Mouse (Mus musculus): ENCODE results near the gene Ptprn2. TPM values are rescaled to one million over a fixed set of nuclear protein-coding genes. Genes with fewer than 3 reads are reported as not detected.
"Not testable (repeated sequence)": the region's sequence is repeated elsewhere in the genome, so short reads cannot be mapped to it uniquely, and the experiment has no call there.

Gene Ptprn2
- total RNA-seq, 4 experiments from 2014 or later = 0.10 TPM; not detected in 3

- not testable (repeated sequence) for DNase-seq (ENCODE audit: low spot score in 2 of 2)
Measured at GRCm38 (mm10) chr12:116513788-116514187, 28.3 kb downstream of the Ptprn2 start.

GRCm38 (mm10) chr12:116515824-116516223 lies 30.3 kb downstream of the Ptprn2 start:
- DNase-seq (ENCODE audit: low spot score in 2 of 2) = no peak

GRCm38 (mm10) chr12:116528861-116529260 lies 43.3 kb downstream of the Ptprn2 start:
- no peak for DNase-seq (ENCODE audit: low spot score in 2 of 2)

- no peak for DNase-seq (ENCODE audit: low spot score in 2 of 2)
Measured at GRCm38 (mm10) chr12:116533281-116533680, 47.8 kb downstream of the Ptprn2 start.

- no peak for DNase-seq (ENCODE audit: low spot score in 2 of 2)
Measured at GRCm38 (mm10) chr12:116539305-116539704, 53.8 kb downstream of the Ptprn2 start.

- no peak for DNase-seq (ENCODE audit: low spot score in 2 of 2)
Measured at GRCm38 (mm10) chr12:116540608-116541007, 55.1 kb downstream of the Ptprn2 start.

- no peak for DNase-seq (ENCODE audit: low spot score in 2 of 2)
Measured at GRCm38 (mm10) chr12:116550031-116550430, 64.5 kb downstream of the Ptprn2 start.

- DNase-seq (ENCODE audit: low spot score in 2 of 2) = no peak
Measured at GRCm38 (mm10) chr12:116551516-116551915, 66.0 kb downstream of the Ptprn2 start.

- DNase-seq (ENCODE audit: low spot score in 2 of 2) = no peak
Measured at GRCm38 (mm10) chr12:116552306-116552705, 66.8 kb downstream of the Ptprn2 start.

GRCm38 (mm10) chr12:116553361-116553760 lies 67.8 kb downstream of the Ptprn2 start:
- no peak for DNase-seq (ENCODE audit: low spot score in 2 of 2)

GRCm38 (mm10) chr12:116555964-116556363 lies 70.4 kb downstream of the Ptprn2 start:
- no peak for DNase-seq (ENCODE audit: low spot score in 2 of 2)

- no peak for DNase-seq (ENCODE audit: low spot score in 2 of 2)
Measured at GRCm38 (mm10) chr12:116564441-116564840, 78.9 kb downstream of the Ptprn2 start.

GRCm38 (mm10) chr12:116566672-116567071 lies 81.2 kb downstream of the Ptprn2 start:
- no peak for DNase-seq (ENCODE audit: low spot score in 2 of 2)

- DNase-seq (ENCODE audit: low spot score in 2 of 2) = no peak
Measured at GRCm38 (mm10) chr12:116567170-116567569, 81.7 kb downstream of the Ptprn2 start.

GRCm38 (mm10) chr12:116569568-116569967 lies 84.0 kb downstream of the Ptprn2 start:
- no peak for DNase-seq (ENCODE audit: low spot score in 2 of 2)

GRCm38 (mm10) chr12:116574102-116574501 lies 88.6 kb downstream of the Ptprn2 start:
- DNase-seq (ENCODE audit: low spot score in 2 of 2) = no peak

GRCm38 (mm10) chr12:116574720-116575119 lies 89.2 kb downstream of the Ptprn2 start:
- DNase-seq (ENCODE audit: low spot score in 2 of 2) = no peak

GRCm38 (mm10) chr12:116577917-116578316 lies 92.4 kb downstream of the Ptprn2 start:
- DNase-seq (ENCODE audit: low spot score in 2 of 2) = not testable (repeated sequence)

GRCm38 (mm10) chr12:116580827-116581544 lies 95.5 kb downstream of the Ptprn2 start:
- no peak for DNase-seq (ENCODE audit: low spot score in 2 of 2)

- no peak for DNase-seq (ENCODE audit: low spot score in 2 of 2)
Measured at GRCm38 (mm10) chr12:116581864-116582263, 96.3 kb downstream of the Ptprn2 start.

- no peak for DNase-seq (ENCODE audit: low spot score in 2 of 2)
Measured at GRCm38 (mm10) chr12:116582829-116583228, 97.3 kb downstream of the Ptprn2 start.

- no peak for DNase-seq (ENCODE audit: low spot score in 2 of 2)
Measured at GRCm38 (mm10) chr12:116585001-116585400, 99.5 kb downstream of the Ptprn2 start.

GRCm38 (mm10) chr12:116586167-116586566 lies 100.6 kb downstream of the Ptprn2 start:
- DNase-seq (ENCODE audit: low spot score in 2 of 2) = no peak

Data from gastrocnemius, adult 8-10 months (tissue).